Comparison of ENCODE assay signal across 12 mouse cellular contexts in genomic region chr11:113627785-113628184, GRCm38 (mm10). TPM values are rescaled to one million over a fixed set of nuclear protein-coding genes. Genes with fewer than 3 reads are reported as not detected.
DNase-seq lines count a peak whose midpoint lies in the region; ATAC-seq and TF ChIP-seq lines count a peak whose summit lies in the region.
"Had no signal": no experiment of that assay in that cellular context is flagged by ENCODE, and none has a peak within 500 bp of the region (broad histone marks: within the 10 kb centered on the region; RNA-seq: fewer than 3 reads in every experiment).

No protein-coding gene starts in this region.

- 0 out of 2 replicates have a peak, but pooled peaks cover 10% of the 10 kb centered on the region for H3K4me1 ChIP-seq in hindbrain, embryonic 10.5 days (replicated peaks)
- no peaks in the 10 kb centered on the region for H3K4me1 ChIP-seq in hindbrain, embryonic 14.5 days (replicated peaks; ENCODE audit: control insufficient read depth, insufficient read depth, low read length)
- no peaks in the 10 kb centered on the region for H3K4me1 ChIP-seq in midbrain, embryonic 11.5 days (ENCODE audit: control insufficient read depth, insufficient read depth, low read length)
- H3K4me1 ChIP-seq in midbrain, embryonic 10.5 days: peaks cover 3% of the 10 kb centered on the region; the same call in 1 of the 2 replicates
- no peaks in the 10 kb centered on the region for H3K4me1 ChIP-seq in stomach, postnatal 0 days (replicated peaks; ENCODE audit: control insufficient read depth, insufficient read depth)
- H3K4me1 ChIP-seq: liver, embryonic 15.5 days had no signal

- H3K27ac ChIP-seq in hindbrain, embryonic 10.5 days: no peak overlapping the region
- no peak overlapping the region for H3K27ac ChIP-seq in hindbrain, embryonic 14.5 days
- no peak overlapping the region for H3K27ac ChIP-seq in midbrain, embryonic 11.5 days (ENCODE audit: low read depth, low read length)
- no peak overlapping the region for H3K27ac ChIP-seq in midbrain, embryonic 10.5 days (replicated peaks)
- H3K27ac ChIP-seq in stomach, postnatal 0 days (replicated peaks): no peak overlapping the region
- H3K27ac ChIP-seq: liver, embryonic 15.5 days had no signal

- H3K27me3 ChIP-seq in hindbrain, embryonic 10.5 days (ENCODE audit: insufficient read depth, poor library complexity, severe bottlenecking): no peaks in the 10 kb centered on the region; the same call in 1 of the 2 replicates
- no peaks in the 10 kb centered on the region for H3K27me3 ChIP-seq in hindbrain, embryonic 14.5 days (ENCODE audit: control insufficient read depth, insufficient read depth, low read length)
- no peaks in the 10 kb centered on the region for H3K27me3 ChIP-seq in midbrain, embryonic 11.5 days (ENCODE audit: control insufficient read depth, insufficient read depth, low read length)
- H3K27me3 ChIP-seq in midbrain, embryonic 10.5 days (ENCODE audit: low read depth, poor library complexity, severe bottlenecking): no peaks in the 10 kb centered on the region; the same call in 1 of the 2 replicates
- no peaks in the 10 kb centered on the region for H3K27me3 ChIP-seq in stomach, postnatal 0 days (ENCODE audit: control insufficient read depth, insufficient read depth, low read length)

- no peak overlapping the region for H3K4me3 ChIP-seq in hindbrain, embryonic 10.5 days
- H3K4me3 ChIP-seq in hindbrain, embryonic 14.5 days (replicated peaks; ENCODE audit: low read length): no peak overlapping the region
- H3K4me3 ChIP-seq in midbrain, embryonic 11.5 days (ENCODE audit: low read depth, low read length): no peak overlapping the region
- H3K4me3 ChIP-seq in midbrain, embryonic 10.5 days: no peak overlapping the region
- no peak overlapping the region for H3K4me3 ChIP-seq in stomach, postnatal 0 days (ENCODE audit: low read depth, low read length)
- H3K4me3 ChIP-seq: liver, embryonic 15.5 days had no signal

- H3K4me2 ChIP-seq in hindbrain, embryonic 14.5 days (replicated peaks): no peak overlapping the region
- H3K4me2 ChIP-seq in midbrain, embryonic 11.5 days: no peak overlapping the region
- H3K4me2 ChIP-seq in stomach, postnatal 0 days (replicated peaks; ENCODE audit: low read depth): no peak overlapping the region
- H3K4me2 ChIP-seq: liver, embryonic 15.5 days had no signal

- TF ChIP-seq CTCF in stomach, postnatal 0 days (IDR thresholded peaks at IDR 0.05; ENCODE audit: low read depth): peak; percentile 67

- TF ChIP-seq EP300 in stomach, postnatal 0 days (optimal IDR thresholded peaks at IDR 0.05): no peak

- WGBS in hindbrain, embryonic 10.5 days: 55% methylated on average over 4 of the region's 4 CpGs
- WGBS in hindbrain, embryonic 14.5 days: 54% methylated on average over 4 of the region's 4 CpGs
- 53% methylated on average over 4 of the region's 4 CpGs for WGBS in midbrain, embryonic 11.5 days
- 55% methylated on average over 4 of the region's 4 CpGs for WGBS in midbrain, embryonic 10.5 days
- WGBS in stomach, postnatal 0 days: 50% methylated on average over 4 of the region's 4 CpGs

- DNase-seq in hindbrain, embryonic 10.5 days (ENCODE audit: low spot score): peak; percentile 25
- DNase-seq in hindbrain, embryonic 14.5 days (ENCODE audit: low spot score): no peak
- peak; percentile 82 for DNase-seq in midbrain, embryonic 11.5 days (ENCODE audit: low spot score, missing footprints)
- DNase-seq in midbrain, embryonic 10.5 days (ENCODE audit: low spot score): no peak
- peak; percentile 36 for DNase-seq in adipocyte (ENCODE audit: low spot score)
- no peak for DNase-seq in stomach, postnatal 0 days (ENCODE audit: low spot score)
- DNase-seq in right cerebral cortex, adult 2 months (ENCODE audit: low spot score in 2 of 2): no peak
- DNase-seq in layer of hippocampus, postnatal 36 days: no peak
- DNase-seq: right cerebral cortex, postnatal 4 days had no signal

- H3K9ac ChIP-seq in hindbrain, embryonic 14.5 days: no peak overlapping the region
- H3K9ac ChIP-seq in midbrain, embryonic 11.5 days (ENCODE audit: low read length): no peak overlapping the region
- no peak overlapping the region for H3K9ac ChIP-seq in stomach, postnatal 0 days (ENCODE audit: low read length)
- H3K9ac ChIP-seq: liver, embryonic 15.5 days had no signal

- H3K9me3 ChIP-seq in hindbrain, embryonic 10.5 days: no peaks in the 10 kb centered on the region
- no peaks in the 10 kb centered on the region for H3K9me3 ChIP-seq in hindbrain, embryonic 14.5 days (ENCODE audit: control insufficient read depth, low read length)
- H3K9me3 ChIP-seq in midbrain, embryonic 11.5 days (ENCODE audit: control insufficient read depth, low read length): no peaks in the 10 kb centered on the region
- no peaks in the 10 kb centered on the region; the same call in 1 of the 2 replicates for H3K9me3 ChIP-seq in midbrain, embryonic 10.5 days (replicated peaks)
- no peaks in the 10 kb centered on the region for H3K9me3 ChIP-seq in stomach, postnatal 0 days (ENCODE audit: control insufficient read depth, low read length)
- H3K9me3 ChIP-seq: liver, embryonic 15.5 days had no signal

- no peak for ATAC-seq in hindbrain, embryonic 14.5 days (ENCODE audit: low FRiP score)
- no peak for ATAC-seq in midbrain, embryonic 11.5 days (ENCODE audit: low FRiP score)
- no peak for ATAC-seq in stomach, postnatal 0 days (ENCODE audit: low FRiP score, low TSS enrichment)

- peaks cover 21% of the 10 kb centered on the region for H3K36me3 ChIP-seq in hindbrain, embryonic 10.5 days
- peaks cover 11% of the 10 kb centered on the region for H3K36me3 ChIP-seq in hindbrain, embryonic 14.5 days (replicated peaks; ENCODE audit: control insufficient read depth, insufficient read depth)
- 0 out of 2 replicates have a peak, but pooled peaks cover 2% of the 10 kb centered on the region for H3K36me3 ChIP-seq in midbrain, embryonic 11.5 days (ENCODE audit: control insufficient read depth, insufficient read depth, low read length)
- H3K36me3 ChIP-seq in midbrain, embryonic 10.5 days: peaks cover 12% of the 10 kb centered on the region; the same call in 1 of the 2 replicates
- no peaks in the 10 kb centered on the region for H3K36me3 ChIP-seq in stomach, postnatal 0 days (ENCODE audit: control insufficient read depth, insufficient read depth, low read length)

RNA-seq across cellular contexts. Expression of gene Sstr2, which starts 8.6 kb away (rescaled TPM):
- polyA plus RNA-seq in hindbrain, embryonic 10.5 days (2016; fragmentation: Nextera tagmentation; extraction: Ambion mirVana): 18.7 and 30.4 TPM in 2 replicates
- polyA plus RNA-seq in hindbrain, embryonic 14.5 days (2014; fragmentation: Nextera tagmentation; extraction: Ambion mirVana): 19.4 and 23.9 TPM in 2 replicates
- polyA plus RNA-seq in midbrain, embryonic 11.5 days (2014; fragmentation: Nextera tagmentation; extraction: Ambion mirVana): 12.4 and 12.6 TPM in 2 replicates
- polyA plus RNA-seq in midbrain, embryonic 10.5 days (2016; fragmentation: Nextera tagmentation; extraction: Ambion mirVana): 5.3 and 8.7 TPM in 2 replicates
- polyA plus RNA-seq in stomach, postnatal 0 days (2015; fragmentation: Nextera tagmentation; extraction: Ambion mirVana): 1.5 and 1.8 TPM in 2 replicates
- total RNA-seq in layer of hippocampus, postnatal 36 days (2021): 10 to 100 TPM; 22.6 to 23.8 TPM
- total RNA-seq: gastrocnemius, adult 8-10 months; heart, postnatal 25 days had no signal

RNA-seq across cellular contexts. Expression of gene Cog1, which starts 21.2 kb away (rescaled TPM):
- polyA plus RNA-seq in hindbrain, embryonic 10.5 days (2016; fragmentation: Nextera tagmentation; extraction: Ambion mirVana): 32.1 and 40.3 TPM in 2 replicates
- 38.0 and 41.9 TPM in 2 replicates for polyA plus RNA-seq in hindbrain, embryonic 14.5 days (2014; fragmentation: Nextera tagmentation; extraction: Ambion mirVana)
- 30.0 and 30.1 TPM in 2 replicates for polyA plus RNA-seq in midbrain, embryonic 11.5 days (2014; fragmentation: Nextera tagmentation; extraction: Ambion mirVana)
- 23.1 and 29.9 TPM in 2 replicates for polyA plus RNA-seq in midbrain, embryonic 10.5 days (2016; fragmentation: Nextera tagmentation; extraction: Ambion mirVana)
- 14.4 and 15.3 TPM in 2 replicates for polyA plus RNA-seq in stomach, postnatal 0 days (2015; fragmentation: Nextera tagmentation; extraction: Ambion mirVana)
- 10 to 100 TPM; 55.0 to 59.6 TPM for total RNA-seq in layer of hippocampus, postnatal 36 days (2021)

RNA-seq across cellular contexts. Expression of gene Slc39a11, which starts 22.1 kb away (rescaled TPM):
- 21.5 and 25.3 TPM in 2 replicates for polyA plus RNA-seq in hindbrain, embryonic 10.5 days (2016; fragmentation: Nextera tagmentation; extraction: Ambion mirVana)
- 25.5 and 30.2 TPM in 2 replicates for polyA plus RNA-seq in hindbrain, embryonic 14.5 days (2014; fragmentation: Nextera tagmentation; extraction: Ambion mirVana)
- polyA plus RNA-seq in midbrain, embryonic 11.5 days (2014; fragmentation: Nextera tagmentation; extraction: Ambion mirVana): 17.7 and 17.8 TPM in 2 replicates
- 20.4 and 20.7 TPM in 2 replicates for polyA plus RNA-seq in midbrain, embryonic 10.5 days (2016; fragmentation: Nextera tagmentation; extraction: Ambion mirVana)
- polyA plus RNA-seq in stomach, postnatal 0 days (2015; fragmentation: Nextera tagmentation; extraction: Ambion mirVana): 56.6 and 58.0 TPM in 2 replicates
- 10 to 100 TPM; 19.8 to 20.8 TPM for total RNA-seq in layer of hippocampus, postnatal 36 days (2021)

RNA-seq across cellular contexts. Expression of gene Fam104a, which starts 56.2 kb away (rescaled TPM):
- polyA plus RNA-seq in hindbrain, embryonic 10.5 days (2016; fragmentation: Nextera tagmentation; extraction: Ambion mirVana): 58.8 TPM in 2 replicates
- polyA plus RNA-seq in hindbrain, embryonic 14.5 days (2014; fragmentation: Nextera tagmentation; extraction: Ambion mirVana): 42.3 and 43.7 TPM in 2 replicates
- polyA plus RNA-seq in midbrain, embryonic 11.5 days (2014; fragmentation: Nextera tagmentation; extraction: Ambion mirVana): 50.9 and 54.6 TPM in 2 replicates
- 60.5 and 60.9 TPM in 2 replicates for polyA plus RNA-seq in midbrain, embryonic 10.5 days (2016; fragmentation: Nextera tagmentation; extraction: Ambion mirVana)
- polyA plus RNA-seq in stomach, postnatal 0 days (2015; fragmentation: Nextera tagmentation; extraction: Ambion mirVana): 34.2 and 34.3 TPM in 2 replicates
- total RNA-seq in layer of hippocampus, postnatal 36 days (2021): 10 to 100 TPM; 26.5 to 26.6 TPM

RNA-seq across cellular contexts. Expression of gene D11Wsu47e, which starts 56.4 kb away (rescaled TPM):
- polyA plus RNA-seq in hindbrain, embryonic 10.5 days (2016; fragmentation: Nextera tagmentation; extraction: Ambion mirVana): 25.8 and 27.3 TPM in 2 replicates
- 22.2 and 24.2 TPM in 2 replicates for polyA plus RNA-seq in hindbrain, embryonic 14.5 days (2014; fragmentation: Nextera tagmentation; extraction: Ambion mirVana)
- 23.3 and 23.4 TPM in 2 replicates for polyA plus RNA-seq in midbrain, embryonic 11.5 days (2014; fragmentation: Nextera tagmentation; extraction: Ambion mirVana)
- 25.0 and 26.4 TPM in 2 replicates for polyA plus RNA-seq in midbrain, embryonic 10.5 days (2016; fragmentation: Nextera tagmentation; extraction: Ambion mirVana)
- polyA plus RNA-seq in stomach, postnatal 0 days (2015; fragmentation: Nextera tagmentation; extraction: Ambion mirVana): 8.7 and 9.7 TPM in 2 replicates
- total RNA-seq in layer of hippocampus, postnatal 36 days (2021): 10 to 100 TPM; 15.0 to 17.3 TPM

Comparison
In these comparisons a context has a peak if more than half of its experiments do, and no peak if none do; other contexts are left out.
1. DNase-seq: peak in hindbrain, embryonic 10.5 days (single experiment), midbrain, embryonic 11.5 days (single experiment) and adipocyte (single experiment); none in hindbrain, embryonic 14.5 days (single experiment), midbrain, embryonic 10.5 days (single experiment), stomach, postnatal 0 days (single experiment), right cerebral cortex, adult 2 months (0 of 2) and layer of hippocampus, postnatal 36 days (0 of 2).